10 mouse cellular contexts compared by ENCODE assay signal in genomic region chr9:63142335-63143036, GRCm38 (mm10). TPM values are rescaled to one million over a fixed set of nuclear protein-coding genes. Genes with fewer than 3 reads are reported as not detected.
DNase-seq lines count a peak whose midpoint lies in the region; ATAC-seq lines count a peak whose summit lies in the region.
"Had no signal": no experiment of that assay in that cellular context is flagged by ENCODE, and none has a peak within 500 bp of the region (broad histone marks: within the 10 kb centered on the region; RNA-seq: fewer than 3 reads in every experiment).

No protein-coding gene starts in this region.

- intact Hi-C loops in left cerebral cortex, postnatal 14 days (cut with DNase I) = no loop called here

- H3K4me3 ChIP-seq in heart, embryonic 11.5 days (ENCODE audit: low read depth, low read length) = peak overlapping the region; percentile 22
- peak overlapping the region; percentile 42 for H3K4me3 ChIP-seq in limb, embryonic 10.5 days
- H3K4me3 ChIP-seq in neural tube, embryonic 15.5 days (replicated peaks) = peak overlapping the region; percentile 48

- no peak overlapping the region for H3K9ac ChIP-seq in heart, embryonic 11.5 days (ENCODE audit: low read depth, low read length)
- peak overlapping the region; percentile 41; the same call in 1 of the 2 replicates for H3K9ac ChIP-seq in neural tube, embryonic 15.5 days (replicated peaks)

- H3K27me3 ChIP-seq in heart, embryonic 11.5 days (ENCODE audit: control insufficient read depth, insufficient read depth, low read length) = peaks cover 100% of the 10 kb centered on the region
- peaks cover 100% of the 10 kb centered on the region for H3K27me3 ChIP-seq in limb, embryonic 10.5 days (ENCODE audit: low read depth, poor library complexity, severe bottlenecking)
- H3K27me3 ChIP-seq in neural tube, embryonic 15.5 days (replicated peaks) = peaks cover 95% of the 10 kb centered on the region

- peak overlapping the region; percentile 44 for H3K4me2 ChIP-seq in heart, embryonic 11.5 days
- peak overlapping the region; percentile 61 for H3K4me2 ChIP-seq in neural tube, embryonic 15.5 days

- no peak for ATAC-seq in heart, embryonic 11.5 days (replicated peaks; ENCODE audit: insufficient number of reproducible peaks, low FRiP score, low TSS enrichment)
- ATAC-seq in neural tube, embryonic 15.5 days (ENCODE audit: low FRiP score) = no peak; the same call in 1 of the 2 replicates
- ATAC-seq: inflammation-experienced regulatory T-cells, adult 6 months had no signal

- H3K9me3 ChIP-seq in heart, embryonic 11.5 days (replicated peaks; ENCODE audit: control insufficient read depth, low read length) = no peaks in the 10 kb centered on the region
- H3K9me3 ChIP-seq in limb, embryonic 10.5 days (replicated peaks) = no peaks in the 10 kb centered on the region
- H3K9me3 ChIP-seq in neural tube, embryonic 15.5 days (replicated peaks) = no peaks in the 10 kb centered on the region

- H3K36me3 ChIP-seq in heart, embryonic 11.5 days (ENCODE audit: control insufficient read depth, insufficient read depth, low read length) = no peaks in the 10 kb centered on the region
- H3K36me3 ChIP-seq in limb, embryonic 10.5 days = no peaks in the 10 kb centered on the region
- no peaks in the 10 kb centered on the region for H3K36me3 ChIP-seq in neural tube, embryonic 15.5 days

- H3K4me1 ChIP-seq in heart, embryonic 11.5 days (ENCODE audit: control insufficient read depth, insufficient read depth, low read length) = peaks cover 20% of the 10 kb centered on the region
- peaks cover 86% of the 10 kb centered on the region for H3K4me1 ChIP-seq in limb, embryonic 10.5 days
- peaks cover 69% of the 10 kb centered on the region for H3K4me1 ChIP-seq in neural tube, embryonic 15.5 days

- under 1% methylated on average over 42 of the region's 42 CpGs for WGBS in heart, embryonic 11.5 days (ENCODE audit: insufficient replicate concordance)
- under 1% methylated on average over 42 of the region's 42 CpGs for WGBS in limb, embryonic 10.5 days
- under 1% methylated on average over 42 of the region's 42 CpGs for WGBS in neural tube, embryonic 15.5 days

- H3K27ac ChIP-seq in heart, embryonic 11.5 days (ENCODE audit: low read depth, low read length) = no peak overlapping the region
- H3K27ac ChIP-seq in limb, embryonic 10.5 days = no peak overlapping the region
- peak overlapping the region; percentile 66 for H3K27ac ChIP-seq in neural tube, embryonic 15.5 days (replicated peaks)

- DNase-seq in heart, postnatal 4 days = no peak
- DNase-seq in thymus, postnatal 0 days (ENCODE audit: low spot score) = peak; percentile 7
- DNase-seq in thymus, postnatal 14 days = no peak
- DNase-seq in limb, embryonic 10.5 days (ENCODE audit: low spot score) = peak; percentile 65
- DNase-seq in left cerebral cortex, postnatal 14 days (ENCODE audit: low spot score in 2 of 2) = no peak
- no peak for DNase-seq in lung, postnatal 10 days
- DNase-seq: adrenal gland, adult 8-10 months had no signal

RNA-seq across cellular contexts. Expression of gene Skor1, which starts 6.3 kb away (rescaled TPM):
- polyA plus RNA-seq in heart, embryonic 11.5 days (2014; fragmentation: Nextera tagmentation; extraction: Ambion mirVana) = not detected in 2 replicates
- total RNA-seq in heart, postnatal 4 days (2021) = under 1 TPM; 0.10 to 0.23 TPM
- polyA plus RNA-seq in thymus, postnatal 0 days (2015; fragmentation: Nextera tagmentation; extraction: Ambion mirVana) = 0.10 TPM in 1 of 2 replicates, not detected in the other
- polyA plus RNA-seq in limb, embryonic 10.5 days (2016; fragmentation: Nextera tagmentation; extraction: Ambion mirVana) = 0.10 and 0.14 TPM in 2 replicates
- polyA plus RNA-seq in neural tube, embryonic 15.5 days (2015; fragmentation: Nextera tagmentation; extraction: Ambion mirVana) = 12.2 and 18.7 TPM in 2 replicates
- total RNA-seq in left cerebral cortex, postnatal 14 days (2021) = under 1 TPM; 0.15 TPM
- polyA plus RNA-seq: inflammation-experienced regulatory T-cells, adult 6 months had no signal

Comparison
In these comparisons a context has a peak if more than half of its experiments do, and no peak if none do; other contexts are left out.
1. DNase-seq: peak in thymus, postnatal 0 days (single experiment) and limb, embryonic 10.5 days (single experiment); none in heart, postnatal 4 days (single experiment), thymus, postnatal 14 days (single experiment), left cerebral cortex, postnatal 14 days (0 of 2) and lung, postnatal 10 days (single experiment).
2. RNA of gene Skor1, which starts 6.3 kb away (polyA plus RNA-seq): 12.2 to 18.7 TPM in neural tube, embryonic 15.5 days; 0.10 to 0.14 TPM in limb, embryonic 10.5 days, 0.10 TPM in thymus, postnatal 0 days and not detected in heart, embryonic 11.5 days; every median in the first group is over 10 times any median in the second.
3. Peak in every context shown above with its lines, with median percentiles within 50 percentile points of each other: H3K4me3 ChIP-seq.